Mouse (Mus musculus) B cell, adult 2 months (primary cell): ENCODE measurements around the gene Kcnmb3.

Experiments
- DNase-seq, 2 experiments: peaks; one replicate each; pipeline ENCODE4 v3.0.0; 2022

The Kcnmb3 gene

DNA sequence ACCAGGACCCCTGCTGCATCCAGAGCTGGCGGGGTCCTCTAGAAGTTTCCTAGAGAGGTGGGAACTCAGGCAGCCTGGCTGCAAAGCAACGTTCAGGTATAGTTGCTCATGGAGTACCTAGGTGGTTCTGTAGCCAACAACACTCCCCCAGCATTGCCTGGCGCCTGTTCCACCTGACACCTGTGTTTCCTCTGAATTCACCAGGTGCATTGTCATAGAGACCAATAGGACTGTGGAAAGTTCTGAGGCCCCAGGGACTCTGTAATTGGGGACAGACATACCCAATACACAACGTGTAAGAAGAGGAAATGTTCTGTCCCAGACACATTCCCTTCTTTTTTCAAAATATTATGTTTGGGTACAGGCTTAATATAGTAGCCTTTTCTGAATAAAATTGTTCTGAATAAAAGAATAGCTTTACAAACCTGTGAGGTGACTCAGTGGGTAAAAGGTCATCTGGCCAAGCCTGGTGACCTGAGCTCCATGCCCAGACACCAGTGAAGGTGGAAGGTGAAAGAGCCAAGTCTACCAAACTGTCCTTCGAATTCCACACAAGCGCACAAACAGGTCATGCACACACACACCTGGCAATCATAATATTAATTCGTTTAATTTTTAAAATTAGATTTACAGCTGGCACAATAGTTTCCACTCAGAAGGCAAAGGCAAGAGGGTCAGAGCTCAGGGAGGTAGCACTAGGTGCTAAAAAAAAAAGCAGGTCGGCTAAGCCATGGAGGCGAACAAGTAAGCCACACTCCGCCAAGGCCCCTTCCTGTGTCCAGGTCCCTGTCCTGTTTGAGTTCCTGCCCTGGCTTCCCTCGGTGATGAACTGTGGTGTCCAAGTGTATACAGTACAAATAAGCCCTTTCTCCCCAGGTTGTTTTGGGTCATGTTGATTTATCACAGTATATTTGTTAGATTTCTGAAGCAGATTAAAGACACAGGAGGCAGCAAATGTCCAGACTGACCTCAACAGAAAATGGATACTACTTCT lies at the start of gene Kcnmb3:
Gene Kcnmb3, minus strand, starts transcription at position 135 of the 994 bp plus-strand sequence.
- no peak for DNase-seq

DNA sequence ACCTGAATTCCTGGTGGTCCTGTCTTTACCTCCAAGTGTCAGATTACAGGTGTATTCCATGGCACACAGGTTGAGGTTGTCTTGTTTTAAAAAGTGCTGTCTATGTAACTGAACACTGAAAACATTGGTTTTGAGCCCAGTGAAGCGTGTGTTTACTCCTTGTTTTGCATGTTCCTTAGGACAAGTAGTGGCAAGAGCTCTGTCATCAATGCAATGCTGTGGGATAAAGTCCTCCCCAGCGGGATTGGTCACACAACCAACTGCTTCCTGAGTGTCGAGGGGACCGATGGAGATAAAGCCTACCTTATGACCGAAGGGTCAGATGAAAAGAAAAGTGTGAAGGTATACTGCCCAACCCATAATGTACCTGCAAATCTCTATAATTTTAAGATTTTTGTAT lies 46.1 kb upstream of the Kcnmb3 start:
- DNase-seq, result no peak

DNA sequence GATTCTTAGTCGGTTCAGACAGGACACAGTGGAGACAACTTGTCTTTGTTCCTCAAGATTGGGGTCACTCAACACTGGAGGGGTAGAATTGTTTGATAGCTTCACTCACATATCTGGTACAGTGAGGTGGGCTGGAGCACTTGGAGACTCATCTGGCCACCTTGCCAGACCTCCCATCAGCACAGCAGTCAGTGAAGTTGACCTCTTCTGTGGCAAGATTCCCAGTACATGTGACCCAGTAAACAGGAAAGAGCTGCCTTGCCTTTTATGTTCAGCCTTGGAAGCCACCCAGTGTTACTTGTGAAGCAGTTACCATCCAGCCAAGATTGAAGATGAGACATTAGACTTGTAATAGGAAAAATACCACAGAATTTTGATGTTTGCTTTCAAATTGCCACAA lies 45.5 kb upstream of the Kcnmb3 start:
- no peak for DNase-seq

DNA sequence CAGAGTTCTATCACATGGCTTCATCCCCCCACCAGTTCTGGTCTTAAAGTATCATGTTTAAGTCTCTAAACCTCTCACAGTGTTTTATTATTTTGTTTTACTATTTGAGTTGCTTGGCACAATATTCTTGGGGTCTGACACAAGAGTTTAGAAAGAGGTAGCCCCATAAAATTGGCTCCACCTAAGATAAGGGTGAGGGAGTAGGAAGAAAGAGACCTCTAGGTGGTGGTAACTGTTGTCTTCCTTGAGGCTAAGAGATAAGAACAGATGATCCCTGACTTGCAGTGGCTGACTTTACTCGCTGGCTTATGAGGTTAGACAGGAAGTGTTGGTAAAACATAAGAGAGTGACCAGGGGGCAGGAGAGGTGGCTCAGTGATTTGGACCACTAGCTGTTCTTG lies 43.7 kb upstream of the Kcnmb3 start:
- DNase-seq, result no peak

DNA sequence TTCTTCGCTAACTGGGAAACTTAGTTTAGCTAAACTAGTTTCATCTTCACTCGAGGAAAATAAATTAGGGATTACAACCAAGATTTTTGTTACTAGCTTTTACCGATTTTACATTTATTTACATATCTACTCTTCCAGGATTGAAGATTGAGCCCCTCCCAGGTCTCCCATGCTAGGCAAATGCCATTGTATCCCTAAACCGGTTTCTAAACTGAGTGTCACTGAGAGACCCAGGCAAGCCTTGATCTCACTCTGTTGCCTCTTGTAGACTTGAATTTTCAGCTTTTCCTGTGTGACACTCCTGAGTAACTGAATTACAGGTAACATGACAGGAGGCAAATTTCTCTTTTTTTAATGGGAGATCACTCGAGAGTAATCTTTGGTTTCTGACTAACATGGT lies 38.0 kb upstream of the Kcnmb3 start:
- no peak for DNase-seq

DNA sequence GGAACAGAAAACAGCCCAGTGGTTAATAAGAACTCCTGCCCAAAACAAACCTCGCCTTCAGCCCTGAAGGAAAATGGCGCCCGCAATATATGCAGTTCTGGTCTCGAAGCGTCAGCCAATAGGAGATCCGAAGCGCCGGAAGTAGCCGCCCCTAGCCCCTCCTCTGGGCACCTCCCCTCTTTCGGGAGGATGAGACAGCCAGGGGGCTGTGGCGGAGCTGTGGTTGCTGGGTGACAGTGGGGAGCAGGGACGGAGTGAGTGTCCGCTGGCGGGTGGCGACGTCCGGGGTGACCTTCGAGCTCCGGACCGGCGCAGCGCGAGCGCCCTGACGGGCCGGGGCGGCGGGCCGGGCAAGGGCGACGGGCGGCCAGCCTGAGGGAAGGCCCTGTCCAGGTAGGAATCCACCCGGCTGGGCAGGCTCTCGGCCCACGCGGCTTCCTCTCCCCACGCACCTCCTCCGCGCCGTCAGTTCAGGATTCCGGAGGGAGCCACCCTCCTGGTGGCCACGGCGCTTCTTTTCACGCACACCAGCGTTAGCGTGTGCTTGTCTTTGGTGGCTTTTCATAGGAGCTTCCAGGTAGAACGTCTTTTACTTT lies 37.4 kb upstream of the Kcnmb3 start, which contains the start of gene Mfn1:
Gene Mfn1, plus strand, starts transcription at position 163 of the 596 bp plus-strand sequence.
- DNase-seq, result peak; percentile 93 to 95

DNA sequence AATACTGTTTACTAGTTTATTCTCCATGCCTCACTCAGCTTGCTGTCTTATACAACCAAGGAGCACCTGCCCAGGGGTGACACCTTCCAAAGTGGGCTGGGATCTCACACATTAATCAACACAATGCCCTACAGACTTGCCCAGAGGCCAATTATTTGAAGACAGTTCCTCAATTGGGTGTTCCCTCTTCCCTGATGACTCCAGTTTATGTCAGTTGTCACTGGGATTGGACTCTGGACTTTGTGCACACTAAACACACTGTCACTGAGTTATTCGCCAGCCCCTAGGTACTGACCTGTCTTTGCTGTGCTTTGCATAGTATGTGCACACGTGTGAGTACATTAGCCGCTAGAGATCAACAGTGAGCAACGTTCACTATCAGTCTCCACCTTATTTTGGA lies 35.1 kb upstream of the Kcnmb3 start:
- DNase-seq, result no peak

DNA sequence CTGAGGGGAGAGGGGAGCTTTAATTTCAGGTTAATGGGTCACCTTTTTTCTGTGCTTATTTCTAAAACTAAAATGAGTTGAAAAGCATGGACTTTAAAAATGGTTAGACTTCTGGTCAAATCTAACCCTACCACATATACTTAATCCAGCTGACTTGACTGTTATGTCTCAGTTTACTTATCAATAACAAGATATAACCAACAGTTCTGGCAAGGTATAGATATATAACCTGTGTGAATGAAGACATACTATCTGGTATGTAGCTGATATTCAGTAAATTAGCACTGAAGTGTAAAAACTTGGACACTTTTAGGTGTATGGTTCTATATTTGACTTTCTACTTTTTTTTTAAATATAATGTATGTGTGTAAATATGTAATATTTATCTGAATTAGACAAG lies 21.5 kb upstream of the Kcnmb3 start:
- DNase-seq, result no peak

DNA sequence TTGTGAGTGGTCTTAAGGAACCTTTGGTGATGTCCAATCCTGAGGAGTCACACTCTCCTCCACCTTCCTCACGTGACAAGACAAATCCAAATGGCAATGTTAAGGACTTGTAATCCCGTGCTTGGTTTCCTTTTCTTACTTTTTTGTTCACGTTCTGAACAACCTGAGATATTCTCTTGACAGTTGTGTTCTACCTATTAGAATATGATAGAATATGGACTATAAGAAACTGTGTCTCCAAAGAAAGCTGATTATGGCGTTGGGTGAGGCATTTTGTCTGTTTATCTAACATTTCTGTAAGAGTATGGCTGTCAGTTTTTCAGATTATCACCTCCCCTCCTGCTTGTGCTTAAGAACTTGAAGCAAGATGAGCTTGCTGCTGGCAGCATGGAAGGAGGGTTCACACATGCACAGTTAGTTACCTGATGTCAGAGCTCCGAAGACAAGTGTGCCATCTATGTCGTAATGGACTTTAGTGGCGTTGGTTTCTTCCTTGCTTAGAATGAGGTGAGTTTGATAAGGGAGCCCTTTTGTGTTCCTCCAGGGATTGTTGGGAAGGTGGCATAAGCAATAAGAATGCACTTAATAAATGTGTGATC lies 20.8 kb upstream of the Kcnmb3 start:
- no peak for DNase-seq

DNA sequence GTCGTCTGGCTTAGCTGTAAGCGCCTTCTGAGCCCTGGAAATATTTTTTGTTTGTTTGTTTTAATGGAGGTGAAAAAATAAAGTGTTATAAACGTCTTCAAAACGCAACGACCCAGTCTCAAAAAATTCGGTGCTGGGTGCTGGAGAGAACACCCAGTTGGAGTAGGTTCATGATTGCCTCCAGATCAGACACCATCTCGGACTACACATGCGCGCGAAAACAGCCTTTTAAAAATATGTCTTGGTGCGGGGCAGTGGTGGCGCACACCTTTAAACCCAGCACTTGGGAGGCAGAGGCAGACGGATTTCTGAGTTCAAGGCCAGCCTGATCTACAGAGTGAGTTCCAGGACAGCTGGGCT lies 19.1 kb upstream of the Kcnmb3 start:
- DNase-seq, result peak; percentile 38

DNA sequence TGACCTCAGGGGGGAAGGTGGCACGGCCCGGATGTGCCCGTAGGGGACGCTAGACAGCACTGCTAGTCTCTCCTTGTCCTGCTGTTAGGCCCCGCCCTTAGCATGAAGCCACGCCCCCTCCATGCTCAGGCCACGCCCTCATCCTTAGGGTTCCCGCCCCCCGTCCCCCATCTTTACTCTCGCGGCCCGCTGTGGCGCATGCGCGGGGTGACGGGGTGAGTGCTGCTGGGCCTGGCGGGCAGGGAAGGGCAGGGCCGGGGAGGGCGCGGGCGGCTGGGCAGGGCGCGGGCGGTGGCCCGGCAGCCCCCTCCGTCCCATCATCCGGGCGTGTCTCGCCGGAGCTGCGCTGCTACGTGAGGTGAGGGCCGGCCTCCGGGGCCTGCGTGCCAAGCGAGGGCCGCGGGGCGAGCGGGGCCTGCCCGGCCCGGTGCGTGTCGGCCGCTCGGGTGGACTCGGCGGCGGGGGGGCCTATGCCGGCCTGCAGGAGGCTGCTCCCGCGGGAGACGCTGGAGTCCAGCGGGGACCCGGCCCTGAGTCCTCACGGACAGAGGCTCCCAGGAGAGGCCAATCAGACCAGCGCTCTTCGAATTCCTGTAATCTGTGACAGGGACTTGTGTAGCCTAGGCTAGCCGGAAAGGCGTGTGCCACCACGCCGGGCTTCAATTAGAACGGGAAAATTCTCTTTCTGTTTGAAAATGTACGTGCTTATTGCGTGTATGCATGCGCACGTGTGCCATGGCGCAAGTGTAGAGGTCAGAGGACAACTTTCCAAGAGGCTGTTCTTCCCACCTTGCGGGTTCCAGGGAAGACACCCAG lies 18.6 kb upstream of the Kcnmb3 start:
- DNase-seq, result peak; percentile 98

DNA sequence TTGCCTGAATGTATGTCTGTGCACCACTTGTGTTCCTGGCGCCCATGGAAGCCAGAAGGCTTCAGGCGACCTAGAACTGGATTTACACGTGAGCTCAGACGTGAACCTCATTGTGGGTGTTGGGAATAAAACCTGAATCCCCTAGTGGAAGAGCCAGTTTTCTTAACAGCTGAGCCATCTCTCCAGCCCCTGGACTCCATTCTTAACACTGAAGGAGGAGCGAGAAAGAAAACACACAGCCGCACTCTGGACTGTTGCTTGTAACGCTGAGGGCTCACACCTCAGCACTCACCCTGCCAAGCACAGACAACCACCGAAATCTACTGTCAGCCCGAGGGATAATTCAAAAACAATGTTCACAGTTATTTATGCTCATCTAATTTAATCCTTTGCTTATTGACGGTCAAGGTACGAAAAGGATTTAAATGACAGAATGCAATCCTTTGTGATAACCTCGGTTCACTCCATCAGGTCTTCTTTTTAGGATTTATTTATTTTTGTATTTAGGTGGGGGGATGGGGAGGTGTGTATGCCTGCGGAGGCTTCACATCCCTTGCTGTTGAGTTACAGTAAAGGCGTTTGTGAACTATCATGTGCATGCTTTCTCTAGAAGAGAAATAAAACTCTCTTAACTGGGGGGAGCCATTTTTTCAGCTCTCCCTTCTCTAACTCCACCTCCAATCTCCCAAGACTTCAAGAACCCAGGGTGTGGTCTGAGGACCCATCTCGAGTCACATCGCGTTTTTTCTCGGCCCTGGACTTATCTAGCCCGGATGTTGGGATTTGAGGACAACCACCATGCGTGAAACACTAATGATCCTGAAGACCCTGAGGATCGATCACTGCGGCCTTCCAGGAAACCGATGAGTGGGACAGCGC lies 17.7 kb upstream of the Kcnmb3 start, which contains the start of gene Zfp639:
Gene Zfp639, plus strand, starts transcription at position 764 of the 879 bp plus-strand sequence.
- no peak for DNase-seq

DNA sequence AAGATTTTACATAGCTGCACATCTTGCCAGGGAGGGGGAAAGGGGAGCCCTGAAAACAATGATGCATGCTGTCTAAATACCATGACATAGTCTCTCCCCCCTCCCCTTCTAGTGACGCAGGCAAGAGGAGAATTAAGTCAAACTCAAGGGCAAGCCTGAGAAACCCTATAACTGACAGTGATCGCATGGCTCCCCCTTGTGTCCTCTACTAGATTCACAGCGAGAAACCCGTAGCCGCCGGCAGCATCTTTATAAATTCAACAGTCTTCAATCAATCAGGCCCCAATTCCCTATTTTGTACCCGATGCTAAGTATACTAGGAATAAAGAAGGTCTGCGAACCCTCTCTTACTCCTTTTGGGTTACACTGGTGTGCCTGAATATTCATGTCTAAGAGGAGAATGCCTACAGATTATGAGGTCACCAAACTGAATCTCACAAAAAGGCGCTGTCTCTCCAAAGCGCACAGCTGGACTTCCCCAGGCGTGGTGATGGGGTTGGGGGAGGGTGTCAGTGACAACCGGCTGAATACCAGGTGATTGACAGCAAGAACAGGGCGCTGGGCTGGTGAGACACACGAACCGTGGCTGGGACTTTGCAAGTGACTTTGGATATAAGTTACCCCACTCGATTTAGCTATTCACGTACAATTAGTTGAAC lies 16.8 kb upstream of the Kcnmb3 start:
- DNase-seq, result peak; percentile 84 to 89

DNA sequence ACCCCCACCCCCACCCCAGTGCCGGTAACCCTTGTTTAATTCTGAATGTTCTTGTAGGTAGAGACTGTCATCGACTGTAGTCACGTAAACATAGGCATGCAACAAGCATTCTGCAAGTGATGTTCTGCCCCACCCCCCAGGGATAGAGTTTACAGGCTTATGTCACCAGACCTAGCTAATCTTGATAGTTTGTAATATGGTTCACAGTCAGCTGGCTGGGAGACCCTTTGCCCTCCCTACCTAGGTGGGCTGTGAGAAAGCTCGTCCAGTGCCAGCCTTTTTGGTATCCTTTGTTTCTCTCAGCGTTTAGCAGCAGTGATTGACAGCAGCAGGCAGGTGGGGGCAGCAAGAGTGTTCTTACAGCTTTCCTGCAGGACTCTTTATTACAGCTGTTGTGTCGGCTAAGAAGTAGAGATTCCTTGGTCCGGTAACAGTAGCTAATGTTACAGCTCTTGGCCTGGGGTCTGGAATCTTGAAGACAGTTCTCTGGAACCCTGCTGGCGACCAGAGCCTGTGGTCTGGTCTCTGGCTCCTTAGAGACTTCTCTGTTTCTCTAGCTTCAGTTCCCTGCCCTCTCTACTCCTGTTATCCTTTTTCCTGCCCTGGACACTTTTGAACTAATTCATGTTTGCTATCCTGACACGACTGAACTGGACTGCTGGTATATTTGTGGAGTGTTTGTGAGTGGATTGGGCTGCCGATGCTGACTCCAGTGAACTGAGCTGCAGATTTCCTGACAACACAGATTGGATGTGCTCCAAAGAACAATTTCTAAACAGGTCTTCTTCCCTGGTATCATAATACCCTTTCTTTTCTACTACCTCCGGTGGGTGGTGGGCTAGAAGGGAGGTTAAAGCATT lies 14.6 kb upstream of the Kcnmb3 start:
- DNase-seq, result no peak

DNA sequence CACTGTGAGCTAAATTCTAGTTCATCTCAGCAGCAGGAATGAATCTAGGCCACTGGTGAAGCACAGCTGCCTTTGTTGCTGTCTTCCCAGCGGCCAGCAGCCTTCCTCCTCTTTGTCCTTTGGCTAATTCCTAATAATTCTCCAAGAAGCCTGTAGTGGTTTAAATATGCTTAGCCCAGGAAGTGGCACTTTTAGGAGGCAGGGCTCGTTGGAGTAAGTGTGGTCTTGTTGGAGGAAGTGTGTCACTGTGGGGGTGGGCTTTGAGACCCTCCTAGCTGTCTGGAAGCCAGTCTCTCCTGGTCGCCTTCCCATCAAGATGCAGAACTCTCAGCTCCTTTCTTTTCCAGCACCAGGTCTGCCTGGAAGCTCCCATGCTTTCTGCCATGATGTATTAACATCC lies 13.8 kb upstream of the Kcnmb3 start:
- no peak for DNase-seq

DNA sequence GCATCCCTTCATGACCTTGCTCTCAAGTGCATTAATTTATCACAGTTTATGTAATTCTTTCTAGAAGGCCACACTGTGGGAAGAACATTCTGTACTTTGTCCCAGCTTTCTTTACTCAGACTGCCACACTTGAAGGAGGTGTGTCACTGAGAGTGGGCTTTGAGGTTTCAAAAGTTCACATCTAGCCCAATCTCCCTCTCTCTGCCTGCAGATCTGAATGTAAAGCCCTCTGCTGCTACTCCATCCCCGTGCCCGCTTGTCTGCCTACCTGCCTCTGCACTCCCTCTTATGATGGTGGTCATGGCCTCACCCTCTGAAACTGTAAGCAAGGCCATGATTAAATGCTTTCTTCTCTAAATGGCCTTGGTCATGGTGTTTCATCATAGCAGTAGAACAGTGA lies 8.3 kb upstream of the Kcnmb3 start:
- DNase-seq, result no peak

DNA sequence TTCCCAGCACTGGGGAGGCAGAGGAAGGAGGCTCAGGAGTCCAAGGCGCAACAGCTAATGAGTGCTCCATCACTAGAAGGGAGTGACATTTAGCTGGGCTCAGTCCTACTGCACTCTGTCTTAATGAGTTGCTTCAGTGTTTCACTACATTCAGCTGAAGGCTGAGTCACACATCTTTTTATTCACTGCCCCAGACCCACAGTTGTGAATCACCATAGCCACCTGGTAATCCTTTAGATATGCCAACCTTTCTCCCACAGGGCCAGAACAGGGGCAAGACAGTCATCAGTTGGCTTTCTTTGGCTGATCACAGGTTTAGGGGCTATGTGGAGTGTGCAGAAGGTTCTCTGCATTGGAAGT lies 4.7 kb upstream of the Kcnmb3 start:
- no peak for DNase-seq

DNA sequence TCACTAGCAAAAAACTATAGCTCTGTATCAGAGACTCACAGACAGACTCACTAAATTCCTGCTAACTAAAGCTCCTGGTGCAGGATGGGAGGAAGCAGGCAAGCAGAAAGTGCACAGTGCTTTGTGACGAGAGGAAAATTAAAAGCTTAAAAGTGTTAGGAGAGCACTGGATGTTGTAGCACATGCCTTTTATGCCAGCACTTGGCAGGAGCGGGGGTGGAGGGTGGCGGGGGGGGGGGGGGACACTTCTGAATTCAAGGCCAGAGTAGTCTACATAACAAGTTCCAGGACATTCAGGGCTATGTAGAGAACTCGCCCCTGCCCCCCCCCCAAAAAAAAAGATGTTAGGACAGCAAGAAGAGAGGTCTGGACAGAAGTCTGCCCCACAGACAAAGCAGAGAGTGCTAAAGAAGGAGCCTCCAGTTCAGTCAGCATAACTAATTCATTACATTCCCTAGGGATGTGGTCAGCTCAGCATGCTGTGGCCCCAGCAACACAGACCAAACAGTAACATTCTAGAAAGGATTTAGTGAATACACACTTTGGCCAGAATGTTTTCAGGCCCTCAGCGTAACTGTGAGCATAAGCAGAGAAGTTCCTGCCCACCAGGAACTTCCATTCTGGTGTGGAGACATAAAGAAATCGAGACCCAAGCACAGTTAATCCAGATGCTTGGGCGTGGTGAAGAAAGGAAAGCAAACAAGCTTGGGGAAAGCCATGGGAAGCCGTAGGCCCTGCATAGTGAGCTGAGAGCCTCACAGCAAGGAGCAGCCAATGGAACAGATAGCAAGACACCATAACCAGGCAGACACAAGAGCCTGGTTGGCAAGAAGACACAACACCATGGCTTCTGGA lies 4.1 kb upstream of the Kcnmb3 start:
- no peak for DNase-seq

DNA sequence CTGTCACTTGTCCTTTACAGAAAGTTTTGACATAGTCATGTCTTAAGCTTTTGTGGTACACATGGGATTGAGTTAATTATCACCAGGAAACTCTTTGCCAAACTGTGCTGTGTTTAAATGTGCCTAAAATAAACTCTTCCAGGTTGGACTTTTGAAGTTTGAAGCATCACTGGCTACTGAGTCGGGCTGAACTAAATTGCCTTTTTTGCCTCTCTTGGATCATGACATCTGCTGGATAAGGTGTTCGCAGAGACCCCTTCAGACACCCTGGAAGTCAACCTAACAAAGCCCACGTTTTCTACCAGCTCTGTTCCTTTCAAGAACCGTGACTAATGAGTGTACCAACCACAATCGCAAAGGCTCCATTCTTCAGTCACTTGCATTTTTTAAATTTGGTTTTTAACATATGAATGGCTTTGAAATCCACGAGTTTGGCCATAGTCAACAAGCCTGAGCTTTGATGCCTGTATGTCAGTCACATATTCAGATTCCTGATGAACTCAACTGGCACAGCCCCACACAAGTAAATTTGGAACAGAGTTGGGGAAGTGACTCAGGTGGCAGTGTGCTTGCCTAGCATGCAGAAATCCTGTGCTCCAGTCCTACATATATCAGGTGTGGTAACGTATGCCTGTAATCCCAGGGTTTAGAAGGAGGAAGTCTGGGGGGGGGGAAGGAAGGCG lies 3.2 kb upstream of the Kcnmb3 start:
- DNase-seq, result no peak
